Mouse (Mus musculus) retina, postnatal 7 days (tissue): Measurements from ENCODE around the gene Zfp950.
"Not testable (repeated sequence)": the region's sequence is repeated elsewhere in the genome, so short reads cannot be mapped to it uniquely, and the experiment has no call there.

Experiments
- DNase-seq: peaks from one replicate; pipeline ENCODE4 v3.0.0-alpha.2; 2012; ENCODE audit warnings: low read depth, low spot score

Gene Zfp950

GRCm38 (mm10) chr19:61140342-61141206, at the start of gene Zfp950:
TSS of gene Zfp950 (minus strand) at chr19:61140840.
- DNase-seq, result peak; percentile 61

- DNase-seq, result not testable (repeated sequence)
These were observed 43.0 kb upstream of the Zfp950 start, which contains the start of gene Gm6020 for GRCm38 (mm10) chr19:61183590-61183989. TSS of gene Gm6020 (plus strand) at chr19:61183890.

GRCm38 (mm10) chr19:61175756-61176324, 35.2 kb upstream of the Zfp950 start, which contains the start of gene Gm7102:
TSS of gene Gm7102 (minus strand) at chr19:61176309.
- DNase-seq, result no peak

- no peak for DNase-seq
These were observed 11.2 kb upstream of the Zfp950 start for GRCm38 (mm10) chr19:61151701-61152420.

- DNase-seq, result no peak
These were observed 10.7 kb upstream of the Zfp950 start for GRCm38 (mm10) chr19:61151372-61151700.

- no peak for DNase-seq
These were observed 659 bp upstream of the Zfp950 start for GRCm38 (mm10) chr19:61141299-61141698.

- no peak for DNase-seq
These were observed 2.0 kb downstream of the Zfp950 start for GRCm38 (mm10) chr19:61138655-61139054.

GRCm38 (mm10) chr19:61131096-61131495, 9.5 kb downstream of the Zfp950 start:
- DNase-seq, result no peak

- no peak for DNase-seq
These were observed 30.5 kb downstream of the Zfp950 start for GRCm38 (mm10) chr19:61110184-61110583.

- no peak for DNase-seq
These were observed 42.9 kb downstream of the Zfp950 start for GRCm38 (mm10) chr19:61097764-61098163.

GRCm38 (mm10) chr19:61096776-61097175, 43.9 kb downstream of the Zfp950 start:
- DNase-seq, result no peak

GRCm38 (mm10) chr19:61090541-61090940, 50.1 kb downstream of the Zfp950 start:
- no peak for DNase-seq

- no peak for DNase-seq
These were observed 51.6 kb downstream of the Zfp950 start for GRCm38 (mm10) chr19:61089001-61089400.

- DNase-seq, result no peak
These were observed 52.9 kb downstream of the Zfp950 start for GRCm38 (mm10) chr19:61087781-61088180.

- no peak for DNase-seq
These were observed 55.4 kb downstream of the Zfp950 start for GRCm38 (mm10) chr19:61085217-61085616.

- DNase-seq, result peak; percentile 73
These were observed 56.3 kb downstream of the Zfp950 start for GRCm38 (mm10) chr19:61084149-61084940.

- no peak for DNase-seq
These were observed 57.6 kb downstream of the Zfp950 start for GRCm38 (mm10) chr19:61083006-61083405.

GRCm38 (mm10) chr19:61080251-61080749, 60.3 kb downstream of the Zfp950 start:
- DNase-seq, result no peak

GRCm38 (mm10) chr19:61078622-61079021, 62.0 kb downstream of the Zfp950 start:
- no peak for DNase-seq

- no peak for DNase-seq
These were observed 75.6 kb downstream of the Zfp950 start for GRCm38 (mm10) chr19:61065011-61065410.

GRCm38 (mm10) chr19:61064386-61064785, 76.3 kb downstream of the Zfp950 start:
- DNase-seq, result no peak
